Mouse (Mus musculus): ENCODE results near the gene Apela. TPM values are rescaled to one million over a fixed set of nuclear protein-coding genes. Genes with fewer than 3 reads are reported as not detected.

Apela gene
- polyA plus RNA-seq, 1 experiment from 2014 or later, result 0.70 TPM

GRCm38 (mm10) chr8:64983150-64983897 lies 53.8 kb downstream of the Apela start:
- H3K4me3 ChIP-seq (ENCODE audit: low read length), result no peak overlapping the region
- H3K9me3 ChIP-seq (ENCODE audit: control insufficient read depth, low read length), result no peaks in the 10 kb centered on the region
- 56% methylated on average over 20 of the region's 20 CpGs for WGBS
- H3K9ac ChIP-seq (ENCODE audit: low read length), result no peak overlapping the region
- no peak for ATAC-seq (ENCODE audit: low read depth)
- H3K27me3 ChIP-seq (ENCODE audit: control insufficient read depth, insufficient read depth, low read depth, low read length), result no peaks in the 10 kb centered on the region
- no peak overlapping the region for H3K4me2 ChIP-seq (ENCODE audit: low read depth, low read length)
- no peaks in the 10 kb centered on the region for H3K36me3 ChIP-seq (ENCODE audit: control insufficient read depth, insufficient read depth, low read length)
- no peaks in the 10 kb centered on the region for H3K4me1 ChIP-seq (replicated peaks; ENCODE audit: control insufficient read depth, insufficient read depth, low read length)
- H3K27ac ChIP-seq (ENCODE audit: low read length), result no peak overlapping the region

Other genes with a start within 250 kb of the Apela start
- 3.9 and 4.2 TPM in 2 replicates for gene Klhl2, start 187.3 kb downstream of the Apela start, polyA plus RNA-seq (2015; fragmentation: Nextera tagmentation; extraction: Ambion mirVana)
- gene Tmem192, start 90.2 kb downstream of the Apela start, polyA plus RNA-seq (2015; fragmentation: Nextera tagmentation; extraction: Ambion mirVana), result 26.9 and 27.5 TPM in 2 replicates
- not detected in 2 replicates for gene Trim75, start 49.5 kb downstream of the Apela start, polyA plus RNA-seq (2015; fragmentation: Nextera tagmentation; extraction: Ambion mirVana)
- not detected in 2 replicates for gene Trim61, start 18.8 kb downstream of the Apela start, polyA plus RNA-seq (2015; fragmentation: Nextera tagmentation; extraction: Ambion mirVana)
- gene Trim60, start 18.8 kb downstream of the Apela start, polyA plus RNA-seq (2015; fragmentation: Nextera tagmentation; extraction: Ambion mirVana), result not detected in 2 replicates
- gene Gm10663, start 37.7 kb upstream of the Apela start, polyA plus RNA-seq (2015; fragmentation: Nextera tagmentation; extraction: Ambion mirVana), result not detected in 2 replicates
- 2.3 and 3.0 TPM in 2 replicates for gene BC030870, start 92.2 kb upstream of the Apela start, polyA plus RNA-seq (2015; fragmentation: Nextera tagmentation; extraction: Ambion mirVana)

All from lung, embryonic 16.5 days (tissue).